Mouse (Mus musculus): ENCODE data around the gene Ppip5k1. TPM values are rescaled to one million over a fixed set of nuclear protein-coding genes. Genes with fewer than 3 reads are reported as not detected.
A peak's percentile ranks its signal among the peaks of the same experiment; 100 is the strongest.

The Ppip5k1 gene
- polyA plus RNA-seq, 1 experiment from 2014 or later = 17.4 TPM

DNA sequence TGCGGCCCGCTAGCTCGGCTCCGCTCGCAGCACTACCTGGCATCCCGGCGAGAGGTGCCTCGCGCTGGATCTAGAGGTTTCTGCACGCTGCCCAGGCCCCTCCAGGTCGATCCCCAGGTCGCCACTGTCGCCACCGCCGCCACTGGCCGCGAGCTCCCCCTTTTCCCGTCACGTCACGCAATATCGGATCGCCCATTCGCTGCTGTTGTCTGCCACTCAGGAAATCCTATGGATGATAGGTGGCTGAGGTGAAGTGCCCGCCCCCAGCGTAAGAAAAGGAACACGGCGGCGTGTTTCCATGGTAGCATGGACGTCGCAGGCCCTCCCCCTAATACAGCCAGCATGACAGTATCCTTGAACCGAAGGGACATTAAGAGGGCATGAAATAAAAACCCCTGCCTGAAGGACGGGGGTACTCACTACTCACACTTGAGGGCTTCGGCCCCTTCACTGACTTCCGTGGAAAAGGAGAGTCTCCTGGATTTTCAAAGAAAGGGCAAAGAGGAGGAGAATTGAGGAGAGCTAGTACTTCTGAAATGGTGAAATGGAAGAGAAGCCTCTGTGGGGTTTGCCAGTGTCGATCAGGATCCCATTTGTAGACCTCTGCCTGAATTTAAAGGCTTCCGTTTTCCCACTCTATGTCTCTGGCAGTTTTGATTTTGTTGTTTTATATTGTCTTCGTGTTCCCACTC is 83.8 kb downstream of the Ppip5k1 start, which contains the start of gene Trp53bp1:
Gene Trp53bp1 (minus strand): TSS at position 172 of the 692 bp plus-strand sequence.
- Histone ChIP-seq H3K9ac (peak within 1 kb of the TSS; percentile 92), H3K4me2 (peak within 1 kb of the TSS; percentile 73), H3K27ac (replicated peaks) (peak within 1 kb of the TSS; percentile 98), H3K9me3 (no peaks in the 10 kb centered on the region), H3K27me3 (no peaks in the 10 kb centered on the region), H3K4me3 (peak within 1 kb of the TSS; percentile 87), H3K36me3 (peaks cover 35% of the 10 kb centered on the region), H3K4me1 (replicated peaks) (peaks cover 49% of the 10 kb centered on the region)
- under 1% methylated on average over 37 of the region's 37 CpGs for WGBS
- peak; percentile 99 for ATAC-seq (ENCODE audit: low read depth)

- H3K36me3 ChIP-seq = peaks cover 36% of the 10 kb centered on the region
- peak; percentile 86 for ATAC-seq (ENCODE audit: low read depth)
- H3K9me3 ChIP-seq = no peaks in the 10 kb centered on the region
- H3K4me3 ChIP-seq = peak overlapping the region; percentile 87
- 1% methylated on average over 34 of the region's 35 CpGs for WGBS
- H3K27ac ChIP-seq (replicated peaks) = peak overlapping the region; percentile 98
- H3K4me2 ChIP-seq = peak overlapping the region; percentile 73
- no peaks in the 10 kb centered on the region for H3K27me3 ChIP-seq
- peaks cover 51% of the 10 kb centered on the region for H3K4me1 ChIP-seq (replicated peaks)
- H3K9ac ChIP-seq = peak overlapping the region; percentile 92
These were observed 84.5 kb downstream of the Ppip5k1 start for GRCm38 (mm10) chr2:121270521-121271235.

DNA sequence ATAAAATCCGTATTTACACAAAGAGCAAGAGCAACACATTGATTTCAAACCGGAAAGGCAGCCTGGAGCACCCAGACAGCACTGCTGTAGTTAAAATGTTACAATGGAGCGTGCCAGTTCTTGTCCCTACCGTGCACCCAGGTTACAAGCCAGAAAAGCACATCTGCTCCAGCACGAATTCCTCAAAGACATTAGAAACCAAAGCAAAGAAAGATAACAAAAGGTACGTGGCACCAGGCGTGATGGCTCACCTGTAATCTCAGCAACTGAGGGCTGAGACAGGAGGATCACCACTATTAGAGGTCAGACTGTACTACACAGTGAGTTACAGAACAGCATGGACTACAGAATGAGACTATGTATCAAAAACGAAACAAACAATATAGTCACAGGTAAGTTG is 86.8 kb downstream of the Ppip5k1 start:
- WGBS = 59% methylated on average over 8 of the region's 8 CpGs
- H3K4me1 ChIP-seq (replicated peaks) = peaks cover 52% of the 10 kb centered on the region
- ATAC-seq (ENCODE audit: low read depth) = no peak
- H3K36me3 ChIP-seq = peaks cover 50% of the 10 kb centered on the region
- H3K4me2 ChIP-seq = peak overlapping the region; percentile 73
- no peaks in the 10 kb centered on the region for H3K27me3 ChIP-seq
- H3K27ac ChIP-seq (replicated peaks) = no peak overlapping the region
- H3K9ac ChIP-seq = peak overlapping the region; percentile 44; the same call in 1 of the 2 replicates
- peak overlapping the region; percentile 19 for H3K4me3 ChIP-seq
- no peaks in the 10 kb centered on the region for H3K9me3 ChIP-seq

Other genes with a start within 250 kb of the Ppip5k1 start
- gene Tgm7, start 245.6 kb downstream of the Ppip5k1 start, polyA plus RNA-seq (2015; fragmentation: Nextera tagmentation; extraction: Ambion mirVana) = 0.08 TPM in 1 of 2 replicates, not detected in the other
- gene Adal, start 215.0 kb downstream of the Ppip5k1 start, polyA plus RNA-seq (2015; fragmentation: Nextera tagmentation; extraction: Ambion mirVana) = 33.3 and 35.8 TPM in 2 replicates
- gene Lcmt2, start 214.7 kb downstream of the Ppip5k1 start, polyA plus RNA-seq (2015; fragmentation: Nextera tagmentation; extraction: Ambion mirVana) = 18.3 and 21.2 TPM in 2 replicates
- 49.6 and 57.0 TPM in 2 replicates for gene Tubgcp4, start 184.7 kb downstream of the Ppip5k1 start, polyA plus RNA-seq (2015; fragmentation: Nextera tagmentation; extraction: Ambion mirVana)
- gene Zscan29, start 184.3 kb downstream of the Ppip5k1 start, polyA plus RNA-seq (2015; fragmentation: Nextera tagmentation; extraction: Ambion mirVana) = 8.4 and 8.8 TPM in 2 replicates
- 151 and 181 TPM in 2 replicates for gene Trp53bp1, start 84.0 kb downstream of the Ppip5k1 start, polyA plus RNA-seq (2015; fragmentation: Nextera tagmentation; extraction: Ambion mirVana)
- 17.6 and 21.8 TPM in 2 replicates for gene Map1a, start 65.8 kb downstream of the Ppip5k1 start, polyA plus RNA-seq (2015; fragmentation: Nextera tagmentation; extraction: Ambion mirVana)
- 54.0 and 60.8 TPM in 2 replicates for gene Ckmt1, start 2.3 kb upstream of the Ppip5k1 start, polyA plus RNA-seq (2015; fragmentation: Nextera tagmentation; extraction: Ambion mirVana)
- not detected in 2 replicates for gene Strc, start 31.8 kb upstream of the Ppip5k1 start, polyA plus RNA-seq (2015; fragmentation: Nextera tagmentation; extraction: Ambion mirVana)
- gene Pdia3, start 58.4 kb upstream of the Ppip5k1 start, polyA plus RNA-seq (2015; fragmentation: Nextera tagmentation; extraction: Ambion mirVana) = 453 and 473 TPM in 2 replicates
- 3.5 and 4.8 TPM in 2 replicates for gene Catsper2, start 58.4 kb upstream of the Ppip5k1 start, polyA plus RNA-seq (2015; fragmentation: Nextera tagmentation; extraction: Ambion mirVana)
- gene Ell3, start 88.9 kb upstream of the Ppip5k1 start, polyA plus RNA-seq (2015; fragmentation: Nextera tagmentation; extraction: Ambion mirVana) = 2.6 TPM in 2 replicates
- 393 and 478 TPM in 2 replicates for gene Serf2, start 93.8 kb upstream of the Ppip5k1 start, polyA plus RNA-seq (2015; fragmentation: Nextera tagmentation; extraction: Ambion mirVana)
- gene Hypk, start 97.9 kb upstream of the Ppip5k1 start, polyA plus RNA-seq (2015; fragmentation: Nextera tagmentation; extraction: Ambion mirVana) = 113 and 132 TPM in 2 replicates
- 1.1 and 1.4 TPM in 2 replicates for gene Serinc4, start 101.4 kb upstream of the Ppip5k1 start, polyA plus RNA-seq (2015; fragmentation: Nextera tagmentation; extraction: Ambion mirVana)
- 74.3 and 76.4 TPM in 2 replicates for gene Mfap1b, start 118.7 kb upstream of the Ppip5k1 start, polyA plus RNA-seq (2015; fragmentation: Nextera tagmentation; extraction: Ambion mirVana)
- gene Mfap1a, start 151.3 kb upstream of the Ppip5k1 start, polyA plus RNA-seq (2015; fragmentation: Nextera tagmentation; extraction: Ambion mirVana) = 30.1 and 39.3 TPM in 2 replicates
- gene Wdr76, start 151.3 kb upstream of the Ppip5k1 start, polyA plus RNA-seq (2015; fragmentation: Nextera tagmentation; extraction: Ambion mirVana) = 4.2 and 4.5 TPM in 2 replicates